Mouse (Mus musculus): ENCODE data around the gene B230118H07Rik.

B230118H07Rik gene

GRCm38 (mm10) chr2:101649114-101649671 lies at the start of gene B230118H07Rik, which contains the start of gene Rag1:
TSS of gene B230118H07Rik (minus strand) at chr2:101649532.
TSS of gene Rag1 (minus strand) at chr2:101649501.
- no peak for DNase-seq (ENCODE audit: low spot score in 2 of 2)

DNA sequence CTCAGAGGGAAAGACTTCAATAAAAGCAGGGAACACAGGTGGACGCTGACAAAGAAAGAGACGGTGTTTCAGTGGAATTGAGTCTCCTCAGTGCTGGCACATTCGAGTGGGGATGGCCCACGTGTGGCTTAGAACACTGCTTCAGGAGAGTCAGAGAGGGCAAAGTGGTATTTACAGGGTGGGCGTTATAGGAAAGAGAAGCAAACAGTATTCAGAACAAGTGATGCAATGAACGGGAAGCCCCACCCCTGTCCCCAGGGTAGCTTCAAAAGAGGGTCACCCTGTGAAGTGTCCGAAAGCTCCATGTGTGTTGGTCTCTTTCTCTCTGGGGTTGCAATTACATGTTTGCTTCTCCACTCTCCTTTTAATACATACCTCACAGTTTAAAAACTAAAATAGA lies 46.3 kb upstream of the B230118H07Rik start:
- no peak for DNase-seq (ENCODE audit: low spot score in 2 of 2)

GRCm38 (mm10) chr2:101693577-101694215 lies 44.4 kb upstream of the B230118H07Rik start:
- DNase-seq (ENCODE audit: low spot score in 2 of 2) = no peak

DNA sequence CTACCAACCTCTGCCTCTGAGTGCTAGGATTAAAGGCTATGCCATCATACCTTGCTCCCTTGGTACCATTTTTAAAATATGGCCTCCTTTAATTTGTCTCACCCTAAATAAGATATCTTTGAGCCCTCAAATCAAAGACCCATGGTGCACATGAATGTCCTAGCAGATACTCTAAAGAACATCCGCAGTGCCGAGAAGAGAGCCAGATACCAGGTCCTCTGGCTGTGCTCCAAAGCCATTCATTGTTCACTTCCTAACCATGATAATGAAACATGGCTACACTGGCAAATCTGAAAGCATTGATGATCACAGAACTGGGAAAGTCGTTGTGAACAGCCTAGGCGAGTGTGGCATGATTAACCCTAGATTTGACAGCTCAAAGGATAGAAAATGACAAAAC lies 43.7 kb upstream of the B230118H07Rik start:
- no peak for DNase-seq (ENCODE audit: low spot score in 2 of 2)

DNA sequence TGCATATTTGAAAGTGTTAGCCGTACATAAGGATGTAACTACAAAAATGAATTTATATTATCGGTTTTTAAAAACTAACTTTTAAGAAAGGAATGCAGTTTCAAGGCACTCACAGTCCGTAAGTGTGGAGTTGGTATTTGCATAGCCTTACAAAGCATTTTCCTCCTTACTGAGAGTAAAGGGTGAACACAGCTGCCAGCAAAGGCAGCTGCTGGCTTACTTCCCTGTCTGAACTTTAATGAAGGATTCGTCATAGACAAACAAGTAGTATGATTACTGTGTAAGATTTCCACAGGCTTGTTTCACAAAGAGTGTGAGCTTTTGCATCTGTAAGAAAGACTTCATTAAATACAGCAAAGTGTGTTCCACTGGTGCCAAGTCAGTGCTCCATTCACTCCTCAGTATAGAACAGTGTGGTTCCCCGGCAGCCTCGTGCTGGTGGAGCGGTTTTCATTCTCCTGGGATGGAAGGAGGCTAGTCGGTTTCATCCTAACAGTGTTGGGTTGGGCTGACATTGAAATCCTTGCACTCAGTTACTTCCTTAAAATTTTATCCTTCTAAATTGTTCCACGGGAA lies 41.0 kb upstream of the B230118H07Rik start:
- DNase-seq (ENCODE audit: low spot score in 2 of 2) = no peak

DNA sequence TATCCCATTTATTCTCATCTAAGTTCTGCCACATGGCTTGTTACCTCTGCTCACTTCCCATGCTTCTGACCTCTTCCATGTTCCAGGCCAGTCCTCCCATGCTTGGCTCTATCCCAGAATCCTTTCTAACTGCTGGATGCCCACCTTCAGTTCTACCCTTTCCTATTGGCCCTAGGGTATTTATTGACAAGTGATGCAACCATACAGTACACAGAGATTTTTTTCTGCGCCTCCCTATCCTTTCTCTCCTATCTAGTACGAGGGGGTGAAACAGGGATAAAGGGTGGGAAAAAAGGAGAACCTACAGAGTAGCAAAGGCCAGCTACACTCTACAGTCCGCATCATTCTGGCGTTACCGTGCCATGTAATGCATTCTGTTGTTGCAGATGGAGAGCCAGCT lies 38.7 kb upstream of the B230118H07Rik start:
- DNase-seq (ENCODE audit: low spot score in 2 of 2) = no peak

DNA sequence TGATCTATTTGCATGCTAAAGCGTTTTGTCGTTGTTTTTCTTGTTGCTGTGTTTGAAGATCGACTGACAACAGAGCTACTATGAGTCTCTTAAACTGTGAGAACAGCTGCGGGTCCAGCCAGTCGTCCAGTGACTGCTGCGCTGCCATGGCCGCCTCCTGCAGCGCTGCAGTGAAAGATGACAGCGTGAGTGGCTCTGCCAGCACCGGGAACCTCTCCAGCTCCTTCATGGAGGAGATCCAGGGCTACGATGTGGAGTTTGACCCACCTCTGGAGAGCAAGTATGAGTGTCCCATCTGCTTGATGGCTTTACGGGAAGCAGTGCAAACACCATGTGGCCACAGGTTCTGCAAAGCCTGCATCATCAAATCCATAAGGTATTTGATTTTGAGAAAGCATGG lies 35.1 kb upstream of the B230118H07Rik start:
- no peak for DNase-seq (ENCODE audit: low spot score in 2 of 2)

- DNase-seq (ENCODE audit: low spot score in 2 of 2) = no peak
Measured at GRCm38 (mm10) chr2:101679164-101679784, 29.9 kb upstream of the B230118H07Rik start.

DNA sequence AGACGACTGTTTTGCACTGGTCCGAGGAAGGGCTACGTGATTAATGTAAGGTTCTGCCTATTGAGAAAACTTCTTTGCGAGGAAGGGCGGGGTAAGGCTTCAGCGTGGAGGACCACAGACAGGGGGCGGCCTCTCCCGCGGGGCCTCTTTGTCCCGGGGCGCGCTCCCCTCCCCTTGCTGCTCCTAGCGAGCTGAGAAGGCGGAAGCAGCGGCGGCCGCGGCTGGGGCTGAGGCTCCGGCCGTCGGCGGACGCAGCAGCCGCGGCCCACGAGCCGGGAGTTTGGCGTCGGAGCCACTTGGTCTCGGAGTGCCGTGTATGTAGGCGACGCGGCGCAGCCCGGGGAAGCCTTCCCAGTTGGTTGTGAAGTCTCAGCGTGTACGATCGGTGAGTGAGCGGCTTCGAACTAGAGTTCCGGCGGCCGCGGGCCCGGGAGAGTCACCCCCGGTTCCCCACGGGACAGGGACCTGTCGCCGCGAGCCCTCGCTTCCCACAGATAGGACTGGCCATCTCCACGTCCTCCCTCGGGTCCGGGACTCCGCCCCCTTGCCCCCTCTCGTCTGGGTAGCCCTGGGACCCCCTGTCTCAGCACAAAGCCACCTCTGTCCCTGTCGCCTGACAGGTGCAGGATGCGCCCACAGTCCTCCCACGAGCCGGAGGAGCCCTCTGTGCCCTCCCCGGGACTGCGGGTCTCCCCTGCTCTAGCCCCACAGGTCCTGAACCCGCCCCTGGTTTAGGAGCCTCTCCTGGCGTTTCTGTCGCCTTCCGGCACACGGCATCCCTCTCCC lies 29.1 kb upstream of the B230118H07Rik start, which contains the start of gene Traf6:
TSS of gene Traf6 (plus strand) at position 194 of the 786 bp plus-strand sequence.
- DNase-seq (ENCODE audit: low spot score in 2 of 2) = peak; percentile 77 to 81

DNA sequence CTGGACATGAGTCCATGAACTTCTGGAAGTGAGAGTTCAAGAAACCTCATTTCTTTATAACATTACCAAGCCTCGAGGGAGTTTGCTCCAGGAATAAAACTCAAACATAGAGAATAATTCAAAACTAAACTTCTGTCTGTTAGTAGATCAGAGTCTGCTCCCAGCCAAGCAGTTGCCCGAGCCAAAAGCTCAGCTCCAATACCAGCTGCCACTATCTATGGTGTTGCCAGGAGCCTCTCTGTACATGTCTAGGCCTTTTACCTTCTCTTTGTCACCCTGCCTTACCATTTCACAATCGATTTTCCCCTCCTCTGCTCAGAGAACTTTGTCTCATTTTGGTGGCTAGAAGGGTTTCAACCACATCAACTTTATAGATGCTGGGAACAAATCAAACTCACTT lies 24.2 kb upstream of the B230118H07Rik start:
- no peak for DNase-seq (ENCODE audit: low spot score in 2 of 2)

- DNase-seq (ENCODE audit: low spot score in 2 of 2) = no peak
Measured at GRCm38 (mm10) chr2:101668751-101669150, 19.4 kb upstream of the B230118H07Rik start.

GRCm38 (mm10) chr2:101665703-101666092 lies 16.4 kb upstream of the B230118H07Rik start:
- DNase-seq (ENCODE audit: low spot score in 2 of 2) = no peak

DNA sequence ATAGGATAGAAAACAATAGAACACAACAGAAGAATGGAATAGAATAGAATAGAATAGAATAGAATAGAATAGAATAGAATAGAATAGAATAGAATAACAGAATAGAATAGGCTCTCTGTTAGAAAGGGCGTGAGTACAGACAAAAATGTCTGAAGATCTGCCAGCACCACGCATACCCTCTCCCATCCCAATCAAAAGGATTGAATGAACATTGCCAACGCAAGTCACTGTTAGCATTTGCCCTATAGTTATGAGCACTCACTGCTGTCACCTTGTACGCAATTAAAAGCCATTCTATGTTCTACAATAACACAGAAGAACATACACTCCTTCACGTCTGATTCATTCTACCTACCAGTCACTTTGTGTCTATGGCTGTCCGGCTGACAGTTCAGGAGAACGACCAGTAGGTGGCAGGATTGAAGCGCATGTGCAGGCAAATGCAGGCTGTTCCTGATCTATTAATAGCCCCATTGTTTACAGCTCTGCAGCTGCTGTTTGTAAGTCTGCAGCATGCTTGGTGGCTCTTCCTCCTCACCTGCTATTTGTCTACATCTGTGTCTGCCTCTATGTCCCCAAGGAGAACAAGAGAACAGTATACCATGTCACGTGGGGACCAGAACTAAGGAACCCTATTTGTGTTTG lies 15.8 kb upstream of the B230118H07Rik start:
- DNase-seq (ENCODE audit: low spot score in 2 of 2) = peak; percentile 40 to 46

DNA sequence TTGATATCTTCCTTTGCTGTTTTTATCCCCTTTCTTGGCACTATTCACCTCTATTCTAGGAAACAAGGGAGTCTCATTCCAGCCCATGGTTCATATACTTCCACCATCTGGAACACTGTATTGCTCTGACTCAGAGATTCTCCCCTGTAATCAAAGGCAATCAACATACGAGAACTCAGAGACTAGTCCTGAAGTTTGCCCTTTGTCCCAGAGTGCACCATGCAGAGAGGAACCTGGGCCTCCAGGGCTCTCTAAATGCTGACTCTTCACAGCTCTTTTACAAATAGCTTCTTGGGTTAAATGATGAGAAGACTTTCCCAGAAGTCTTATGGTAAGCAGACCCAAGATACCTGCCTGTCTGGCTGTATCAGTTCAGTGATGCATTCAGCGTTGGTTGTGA lies 11.2 kb upstream of the B230118H07Rik start:
- DNase-seq (ENCODE audit: low spot score in 2 of 2) = no peak

DNA sequence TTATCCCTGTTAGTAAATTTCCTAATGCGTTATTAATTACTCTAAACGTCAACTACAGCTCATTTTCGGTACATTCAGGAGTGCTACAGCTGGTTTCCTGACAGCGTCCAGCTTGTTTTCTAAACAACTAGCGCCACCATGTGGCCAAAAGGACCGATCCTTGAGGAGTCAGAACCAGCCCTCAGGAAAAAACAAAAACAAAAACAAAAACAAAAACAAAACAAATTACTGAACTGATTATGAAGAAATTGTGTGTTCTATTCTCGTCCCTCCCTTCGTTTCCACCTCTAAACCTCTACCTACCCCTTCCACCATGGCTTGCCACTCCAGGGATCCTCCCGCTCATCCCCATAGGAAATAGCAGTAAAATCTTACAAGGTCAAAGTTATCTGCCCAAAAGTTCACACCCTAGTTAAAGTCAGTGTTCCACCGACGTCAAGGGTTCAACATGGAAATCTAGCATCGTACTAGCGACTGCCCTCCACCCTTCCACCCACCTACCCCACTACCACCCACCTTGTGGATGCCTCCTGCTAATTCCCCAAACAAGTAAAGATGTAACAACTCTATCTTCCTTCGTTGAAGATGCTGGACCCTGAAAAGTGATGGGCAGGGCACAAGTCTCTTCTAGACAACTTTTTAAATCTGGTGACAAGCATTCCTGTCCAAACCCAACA lies 3.7 kb upstream of the B230118H07Rik start:
- DNase-seq (ENCODE audit: low spot score in 2 of 2) = peak; percentile 29 to 47

- DNase-seq (ENCODE audit: low spot score in 2 of 2) = no peak
Measured at GRCm38 (mm10) chr2:101652204-101652920, 3.0 kb upstream of the B230118H07Rik start.

DNA sequence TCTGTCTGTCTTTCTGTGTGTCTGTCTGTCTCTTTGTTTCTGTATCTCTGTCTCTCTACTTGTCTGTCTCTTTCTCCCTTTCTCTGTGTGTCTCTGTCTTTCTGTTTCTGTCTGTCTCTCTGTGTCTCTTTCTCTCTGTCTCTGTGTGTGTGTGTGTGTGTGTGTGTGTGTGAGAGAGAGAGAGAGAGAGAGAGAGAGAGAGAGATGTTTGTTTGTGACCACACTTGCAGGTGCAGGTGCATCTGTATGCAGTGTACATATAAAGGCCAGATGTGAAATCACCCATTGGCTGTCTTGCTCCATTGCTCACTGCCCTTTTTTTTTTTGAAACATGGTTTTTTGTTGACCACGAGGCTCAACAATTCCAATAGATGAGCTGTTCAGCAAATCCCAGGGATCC lies 1.1 kb upstream of the B230118H07Rik start:
- no peak for DNase-seq (ENCODE audit: low spot score in 2 of 2)

- DNase-seq (ENCODE audit: low spot score in 2 of 2) = no peak
Measured at GRCm38 (mm10) chr2:101648361-101648760, 971 bp downstream of the B230118H07Rik start.

DNA sequence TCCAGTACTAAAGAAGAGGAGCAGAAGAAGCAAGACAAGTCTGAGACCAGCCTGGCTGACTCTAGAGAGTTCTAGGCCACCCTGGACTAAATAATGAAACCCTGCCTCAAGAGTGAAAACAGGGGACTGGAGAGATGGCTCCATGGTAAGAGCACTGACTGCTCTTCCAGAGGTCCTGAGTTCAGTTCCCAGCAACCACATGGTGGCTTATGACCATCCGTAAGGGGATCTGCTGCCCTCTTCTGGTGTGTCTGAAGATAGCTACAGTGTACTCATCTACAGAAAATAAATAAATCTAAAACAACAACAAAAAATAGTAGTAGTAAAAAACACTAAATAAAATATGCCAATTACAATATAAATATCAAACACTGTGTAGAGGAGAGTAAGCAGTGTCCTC lies 3.5 kb downstream of the B230118H07Rik start:
- DNase-seq (ENCODE audit: low spot score in 2 of 2) = no peak

DNA sequence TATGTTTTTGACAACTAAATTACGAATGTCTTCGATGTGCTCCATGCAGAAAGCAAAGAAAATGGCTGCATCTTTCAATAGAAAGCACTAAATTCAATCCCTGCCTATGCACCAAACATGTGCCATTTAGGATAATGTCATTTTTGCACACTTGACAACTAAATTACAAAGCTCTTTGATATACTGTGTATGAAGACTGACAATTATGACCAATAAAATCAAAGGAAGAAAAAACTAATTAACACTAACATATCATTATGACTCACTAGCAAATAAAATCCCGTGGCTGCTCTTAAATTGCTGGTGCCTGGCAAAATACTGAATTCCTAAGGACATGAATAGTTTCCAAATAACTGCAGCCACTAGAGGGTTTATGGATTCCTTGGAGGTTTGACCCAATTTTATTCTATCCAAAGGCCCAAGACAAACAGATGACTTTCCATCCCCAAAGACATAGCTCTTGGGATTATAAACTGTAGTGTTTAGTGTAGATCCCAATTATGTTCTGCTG lies 9.4 kb downstream of the B230118H07Rik start:
- DNase-seq (ENCODE audit: low spot score in 2 of 2) = no peak

Measured in urinary bladder, adult 18-20 months (tissue).